Mouse (Mus musculus) frontal cortex, postnatal 10 days (tissue): ENCODE measurements around the gene Luc7l3.

ENCODE experiments used
- DNase-seq, 2 experiments: peaks; one replicate each; pipeline ENCODE4 v3.0.0; 2022; ENCODE audit warnings: low spot score in 2 of 2, mixed read lengths in 1 of 2

The Luc7l3 gene

GRCm38 (mm10) chr11:94321931-94322400 is at the start of gene Luc7l3:
Luc7l3 (minus strand) TSS chr11:94321988.
- peak; percentile 87 to 92 for DNase-seq

DNA sequence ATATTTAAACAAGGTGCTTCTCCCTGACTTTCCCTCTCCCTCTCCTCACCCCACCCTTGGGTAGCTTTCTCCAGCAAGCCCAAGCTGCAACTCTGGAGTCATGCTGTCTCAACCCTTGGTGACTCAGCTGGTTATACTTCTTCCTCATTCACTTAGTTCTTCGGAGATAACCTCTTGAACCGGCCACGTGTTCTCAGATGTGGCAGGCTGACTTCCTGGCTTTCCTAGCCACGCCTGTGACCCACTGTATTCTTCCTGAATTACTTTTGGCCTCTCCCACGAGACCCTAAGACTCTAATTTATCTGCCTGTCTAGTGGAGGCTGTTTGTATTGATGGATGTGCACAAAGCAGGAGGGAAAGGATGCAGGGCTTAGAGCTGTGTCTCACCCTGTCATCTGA is 49.0 kb upstream of the Luc7l3 start:
- no peak for DNase-seq

DNA sequence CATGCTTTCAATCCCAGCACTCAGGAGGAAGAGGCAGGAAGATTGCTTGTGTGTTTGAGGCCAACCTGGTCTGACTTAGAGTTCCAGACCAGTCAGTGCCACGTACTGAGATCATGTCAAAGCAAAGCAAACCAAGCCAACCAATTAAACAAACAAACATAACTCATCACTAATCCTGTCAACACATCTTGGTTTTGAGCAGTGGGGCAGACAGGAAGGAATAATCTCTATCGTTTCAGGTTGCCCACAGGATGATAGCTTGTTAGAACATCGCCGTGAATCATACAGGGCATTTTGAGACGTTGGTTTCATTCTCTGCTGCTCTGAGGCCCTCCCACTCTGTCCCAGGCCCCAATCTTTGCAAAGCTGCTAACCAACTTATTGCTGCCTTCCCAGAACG is 48.2 kb upstream of the Luc7l3 start:
- DNase-seq: no peak

DNA sequence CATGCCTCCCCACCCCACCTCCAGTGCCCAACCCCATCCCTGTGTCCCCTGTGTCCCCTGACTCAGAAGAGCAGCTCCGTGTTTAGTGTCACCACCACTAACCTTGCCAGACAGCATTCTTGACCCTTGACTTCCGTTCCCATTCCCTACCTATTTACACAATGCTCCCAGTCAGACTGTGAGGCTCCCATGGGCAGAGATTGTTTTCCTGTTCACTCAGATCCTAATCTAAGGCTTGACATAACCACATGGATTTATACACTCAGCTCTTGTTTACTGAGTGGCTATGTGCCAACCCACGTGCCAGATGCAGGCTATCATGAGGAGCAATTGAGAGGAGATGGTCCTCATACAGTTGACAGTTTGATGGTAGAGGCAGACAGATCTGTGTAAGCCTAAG is 43.6 kb upstream of the Luc7l3 start:
- DNase-seq: no peak

GRCm38 (mm10) chr11:94363690-94364089 is 41.9 kb upstream of the Luc7l3 start:
- no peak for DNase-seq

GRCm38 (mm10) chr11:94362101-94362500 is 40.3 kb upstream of the Luc7l3 start:
- no peak for DNase-seq

DNA sequence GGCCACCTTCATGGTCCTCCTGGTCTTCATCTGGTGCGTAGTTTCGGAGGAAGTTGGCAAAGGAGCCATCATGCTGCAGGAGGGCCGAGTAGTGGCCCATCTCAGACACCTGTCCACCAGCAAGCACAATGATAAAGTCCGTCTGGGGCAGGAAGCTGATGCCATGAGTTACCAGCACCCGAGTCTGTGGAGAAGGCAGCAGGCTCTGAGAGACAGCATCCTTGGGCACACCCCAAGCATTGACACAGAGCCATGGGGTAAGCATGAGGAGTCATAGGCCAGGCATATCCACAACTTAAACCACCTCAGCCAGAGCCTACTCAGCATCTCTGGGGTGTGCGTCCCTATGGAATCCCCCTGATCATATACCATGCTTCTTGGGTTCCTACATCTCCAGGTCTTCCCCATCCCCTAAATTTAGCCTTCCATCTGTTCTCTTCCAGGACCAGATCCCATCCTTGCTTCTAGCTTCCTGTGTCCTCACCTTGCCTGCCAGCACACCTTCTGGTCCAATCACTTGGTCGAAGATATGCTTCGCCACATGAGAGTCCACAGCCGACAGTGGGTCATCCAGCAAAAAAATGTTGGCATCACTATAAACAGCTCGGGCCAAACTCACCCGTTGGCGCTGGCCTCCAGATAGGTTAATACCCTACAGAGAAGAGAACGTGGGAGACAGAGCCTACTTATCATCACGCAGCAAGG is 39.5 kb upstream of the Luc7l3 start:
- DNase-seq: no peak

DNA sequence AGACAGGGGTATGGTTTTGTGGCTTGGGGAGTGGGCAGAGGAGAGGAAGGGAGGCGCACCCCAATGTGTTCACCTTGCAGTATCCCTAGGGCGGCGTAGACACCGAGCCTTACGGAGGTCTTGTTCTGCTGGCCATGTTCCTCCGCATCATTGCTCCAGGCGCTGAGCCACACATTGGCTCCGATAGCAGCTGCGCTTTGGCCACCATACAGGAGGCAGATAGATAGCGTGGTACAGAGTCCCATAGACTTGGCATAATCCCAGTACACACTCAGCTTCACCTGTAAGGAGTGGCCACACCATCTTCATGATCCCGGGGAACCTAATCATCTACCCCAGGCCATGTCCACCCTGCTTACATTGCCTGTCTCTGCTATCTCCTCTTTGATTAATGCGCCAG is 37.4 kb upstream of the Luc7l3 start:
- no peak for DNase-seq

- DNase-seq: no peak
Observed at GRCm38 (mm10) chr11:94355521-94356217, 33.9 kb upstream of the Luc7l3 start.

- no peak for DNase-seq
Observed at GRCm38 (mm10) chr11:94351094-94351493, 29.3 kb upstream of the Luc7l3 start.

- no peak for DNase-seq
Observed at GRCm38 (mm10) chr11:94350337-94350736, 28.5 kb upstream of the Luc7l3 start.

- DNase-seq: no peak
Observed at GRCm38 (mm10) chr11:94349839-94350238, 28.1 kb upstream of the Luc7l3 start.

DNA sequence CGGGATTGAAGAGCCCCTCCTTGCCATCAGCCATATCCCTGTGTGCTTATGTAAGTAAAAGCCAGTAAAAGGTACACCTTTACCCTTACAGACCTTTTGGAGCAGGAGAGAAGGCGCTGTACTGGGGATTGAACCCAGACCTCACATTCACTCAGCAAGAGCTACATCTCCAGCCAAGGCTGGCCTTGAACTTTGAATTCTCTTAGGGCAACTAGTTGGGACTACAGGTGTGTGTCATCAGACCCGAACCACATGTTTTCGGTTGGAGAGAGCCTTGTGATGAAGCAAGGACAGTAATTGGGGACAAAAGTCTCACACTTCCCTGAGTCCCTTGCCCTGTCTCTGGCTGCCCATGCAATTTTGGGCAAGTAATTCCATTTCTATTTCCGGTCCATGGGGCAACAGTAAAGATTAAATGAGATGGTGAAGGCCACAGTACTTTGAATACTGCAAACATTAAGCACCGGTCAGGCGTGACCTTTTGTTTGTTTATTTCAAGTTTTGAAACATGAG is 25.3 kb upstream of the Luc7l3 start:
- DNase-seq: no peak

DNA sequence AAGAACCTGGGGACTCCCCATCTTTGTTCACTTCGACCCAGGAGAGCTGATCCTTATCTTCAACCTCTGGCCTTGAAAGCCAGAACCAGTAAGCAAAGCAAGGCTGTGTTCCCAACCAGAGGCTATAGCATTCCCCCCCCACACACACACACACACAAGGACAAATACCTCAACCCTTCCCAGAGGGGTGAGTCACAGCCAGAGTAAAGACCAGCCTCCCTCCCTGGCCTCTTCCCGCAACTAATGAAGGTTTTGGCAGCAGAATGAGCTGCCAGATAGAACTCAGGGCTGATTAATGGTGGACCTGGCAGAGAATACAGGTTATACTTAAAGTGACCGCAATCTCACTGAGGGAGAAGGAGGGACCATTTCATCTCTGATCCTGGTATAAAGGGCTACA is 24.8 kb upstream of the Luc7l3 start:
- DNase-seq: no peak

GRCm38 (mm10) chr11:94345926-94346325 is 24.1 kb upstream of the Luc7l3 start:
- DNase-seq: no peak

DNA sequence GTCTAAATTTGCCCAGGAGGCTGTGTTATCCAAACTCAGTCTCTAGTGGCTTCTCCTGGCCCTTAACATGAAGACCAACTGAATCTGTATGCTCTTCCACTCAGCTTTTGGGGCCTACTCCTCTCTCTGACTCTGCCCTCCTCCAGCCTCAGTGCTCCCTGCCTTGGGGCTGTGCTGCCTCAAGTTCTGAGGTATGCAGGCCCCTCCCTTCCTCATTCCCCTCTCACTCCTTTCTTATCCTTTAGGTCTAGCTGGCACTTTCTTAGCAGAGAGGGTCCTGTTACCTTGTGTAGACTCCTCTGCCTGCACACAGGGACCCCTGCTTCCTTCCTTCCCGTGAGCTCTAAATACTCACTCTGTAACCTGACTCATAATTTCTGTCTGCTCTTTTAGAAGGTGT is 22.7 kb upstream of the Luc7l3 start:
- DNase-seq: no peak

DNA sequence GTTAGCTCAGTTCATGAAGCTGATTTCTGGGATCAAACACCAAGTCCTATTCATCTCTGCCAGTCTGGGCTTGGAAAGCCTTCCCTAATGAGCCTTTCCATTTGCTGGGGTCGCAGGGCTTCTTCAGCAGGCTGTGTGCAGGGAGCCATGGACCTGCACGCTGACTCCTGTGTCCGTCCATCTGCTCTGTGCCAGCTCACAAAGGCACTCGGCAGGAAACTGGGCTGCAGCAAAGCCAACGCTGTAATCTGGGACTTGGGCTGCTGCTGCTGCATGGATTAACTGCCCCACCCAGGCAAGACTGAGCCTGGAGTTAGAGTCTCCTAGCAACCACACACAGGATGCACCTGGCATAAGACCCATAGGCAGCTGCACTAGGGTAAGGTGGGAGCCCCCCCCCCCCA is 22.2 kb upstream of the Luc7l3 start:
- no peak for DNase-seq

GRCm38 (mm10) chr11:94342114-94342905 is 20.5 kb upstream of the Luc7l3 start:
- DNase-seq: no peak

GRCm38 (mm10) chr11:94340948-94341933 is 19.5 kb upstream of the Luc7l3 start:
- no peak for DNase-seq

GRCm38 (mm10) chr11:94339732-94340585 is 18.2 kb upstream of the Luc7l3 start:
- no peak for DNase-seq
